Mouse (Mus musculus) spleen, postnatal 0 days (tissue): Measurements from ENCODE around the gene Gbp5. TPM values are rescaled to one million over a fixed set of nuclear protein-coding genes. Genes with fewer than 3 reads are reported as not detected.

Experiments
- polyA plus RNA-seq: library from polyadenylated mRNA; unstranded; fragments of >200 nt; fragmentation: Nextera tagmentation; extraction: Ambion mirVana; gene quantifications from 2 replicates; pipeline ENCODE4 v1.2.1, GENCODE M21; 2015

Gene Gbp5
- 0.10 and 0.53 TPM in 2 replicates for polyA plus RNA-seq

GRCm38 (mm10) chr3:142493536-142494061, at the start of gene Gbp5:
Gbp5 (plus strand) TSS chr3:142493978.

DNA sequence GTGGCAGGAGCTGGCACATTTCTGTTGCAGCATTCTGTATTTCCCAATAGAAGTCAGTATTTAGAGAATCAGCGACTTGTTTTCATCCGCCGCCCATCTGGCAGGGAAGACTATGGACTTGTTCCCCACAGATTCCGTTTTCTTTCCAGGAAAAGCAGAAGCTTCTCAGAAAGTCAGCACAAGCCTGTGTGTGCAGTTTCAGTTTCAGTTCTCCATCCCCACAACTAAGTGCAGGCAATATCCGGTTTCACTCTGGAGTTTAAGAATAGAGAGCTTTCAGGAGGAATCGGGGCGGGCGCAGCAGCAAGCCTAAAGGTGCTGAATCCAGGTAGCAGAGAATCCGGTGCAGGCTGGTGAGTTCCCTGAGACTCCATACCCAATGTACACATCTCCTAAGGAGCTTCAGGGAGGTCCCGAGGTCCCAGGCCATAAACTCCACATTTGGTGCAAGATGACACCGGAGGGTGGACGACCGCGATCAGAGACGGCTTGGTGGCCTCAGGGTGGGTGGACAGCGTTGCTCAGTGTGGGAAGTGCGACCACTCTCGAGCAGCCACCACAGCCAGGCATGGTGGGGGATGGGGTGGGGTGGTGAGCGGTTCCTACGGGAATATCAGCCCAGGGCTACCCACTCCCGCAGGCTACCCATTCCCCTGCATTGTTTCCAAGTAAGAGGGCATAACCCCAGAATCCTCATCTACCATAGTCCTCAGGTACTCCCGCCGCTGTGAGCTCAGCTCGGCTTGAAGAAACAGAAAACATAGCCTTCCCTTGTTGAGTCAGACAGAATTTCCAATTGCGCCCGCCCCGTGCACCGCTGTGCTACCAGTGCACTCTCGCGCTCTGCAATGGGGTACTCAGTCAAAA, 36.5 kb downstream of the Gbp5 start, which contains the start of gene Gbp7:
Gene Gbp7, plus strand, starts transcription at position 256 of the 867 bp plus-strand sequence.

DNA sequence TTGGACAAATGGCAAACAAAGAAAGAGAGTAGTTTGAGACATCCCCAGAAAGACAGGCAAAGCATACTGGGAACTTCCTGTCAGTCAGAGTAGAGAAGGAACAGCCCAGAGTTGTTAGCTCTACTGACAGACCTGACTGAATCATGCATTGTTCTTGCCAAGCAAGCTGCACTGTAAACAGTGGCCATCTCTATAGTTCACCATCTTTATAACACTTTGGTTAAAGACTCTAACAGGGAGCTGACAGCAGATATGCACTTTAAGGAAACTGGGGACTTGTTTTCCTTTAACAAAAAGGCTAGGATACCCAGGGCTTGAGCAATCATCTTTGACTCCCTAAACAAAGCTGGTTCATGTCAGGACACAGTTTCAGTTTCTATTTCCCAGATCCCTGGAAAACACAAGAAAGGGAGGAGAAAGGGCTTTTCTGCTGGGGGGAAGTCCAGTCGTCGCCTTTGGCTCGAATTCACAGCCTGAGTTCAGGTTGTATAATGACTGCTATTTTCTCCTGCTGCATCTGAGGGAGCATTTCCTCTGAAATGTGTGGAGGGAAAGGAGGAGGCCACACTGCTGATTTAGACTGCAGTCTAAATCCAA, 66.0 kb downstream of the Gbp5 start, which contains the start of gene Gbp3:
Gene Gbp3, plus strand, starts transcription at position 395 of the 597 bp plus-strand sequence.

Other genes starting within 250 kb of the Gbp5 start
- 12.0 and 12.1 TPM in 2 replicates for gene Pdlim5, start 98.3 kb upstream of the Gbp5 start, polyA plus RNA-seq
- gene Gbp7, start 36.4 kb downstream of the Gbp5 start, polyA plus RNA-seq = 7.7 and 10.6 TPM in 2 replicates
- 3.3 and 6.3 TPM in 2 replicates for gene Gbp3, start 66.0 kb downstream of the Gbp5 start, polyA plus RNA-seq
- not detected in 2 replicates for gene Gbp2b, start 100.9 kb downstream of the Gbp5 start, polyA plus RNA-seq
- 3.1 and 5.4 TPM in 2 replicates for gene Gbp2, start 126.6 kb downstream of the Gbp5 start, polyA plus RNA-seq
- gene Kyat3, start 207.1 kb downstream of the Gbp5 start, polyA plus RNA-seq = 3.4 and 4.6 TPM in 2 replicates